Mouse (Mus musculus) macrophage (primary cell): ENCODE measurements around the gene Gm2004. TPM values are rescaled to one million over a fixed set of nuclear protein-coding genes. Genes with fewer than 3 reads are reported as not detected.
"Not testable (repeated sequence)": the region's sequence is repeated elsewhere in the genome, so short reads cannot be mapped to it uniquely, and the experiment has no call there.

Source experiments
- H3K27ac ChIP-seq: fragments of 350-480 bp; formaldehyde crosslinking; 2 replicates; pipeline ENCODE4 v1.9.0; 2021
- H3K36me3 ChIP-seq: fragments of 350-480 bp; formaldehyde crosslinking; 2 replicates; pipeline ENCODE4 v1.9.0; 2021; ENCODE audit errors: inconsistent target
- H3K4me3 ChIP-seq: fragments of 350-480 bp; formaldehyde crosslinking; 2 replicates; pipeline ENCODE4 v1.9.0; 2021; ENCODE audit errors: inconsistent target
- H3K79me2 ChIP-seq: fragments of 350-480 bp; formaldehyde crosslinking; 2 replicates; pipeline ENCODE4 v1.9.0; 2021; ENCODE audit errors: inconsistent target
- WGBS: methylation state at CpG from one replicate; pipeline ENCODE4 v1.1.7; 2026; ENCODE audit warnings: inconsistent platforms; ENCODE audit not compliant: missing documents; 5-methylcytosine and 5-hydroxymethylcytosine counted together
- polyA plus RNA-seq: library from polyadenylated mRNA; stranded (reverse); fragments of 250-400 nt; gene quantifications from 3 replicates; pipeline ENCODE4 v1.2.4, GENCODE M21; 2018; ENCODE audit warnings: inconsistent platforms
- total RNA-seq, 78 experiments: library from RNA; depleted of rRNA; stranded (reverse); fragments of 250-400 nt; gene quantifications; 1 replicate in 9 of 78; 2 replicates in 24 of 78; 3 replicates in 43 of 78; 4 replicates in 2 of 78; pipeline ENCODE4 v1.2.4; 2018; ENCODE audit warnings: inconsistent platforms in 56 of 78

Gene Gm2004
- 10 to 100 TPM in 6 of 26 experiments, 1 to 10 TPM in 17, under 1 TPM in 1, not detected in 2; 0.65 to 18.0 (median 4.5) TPM for total RNA-seq (2018; cell fraction: chromatin; rRNA removed)
- 1 to 10 TPM in 21 of 26 experiments, under 1 TPM in 5; 0.47 to 5.2 (median 1.8) TPM for total RNA-seq (2018; cell fraction: cytosol; rRNA removed)
- total RNA-seq (2018; cell fraction: nucleus; rRNA removed) = 10 to 100 TPM in 4 of 26 experiments, 1 to 10 TPM in 13, under 1 TPM in 6, not detected in 3; 0.56 to 18.0 (median 3.0) TPM
- 0.87 to 6.0 TPM (median 1.7 TPM) in 3 replicates for polyA plus RNA-seq

DNA sequence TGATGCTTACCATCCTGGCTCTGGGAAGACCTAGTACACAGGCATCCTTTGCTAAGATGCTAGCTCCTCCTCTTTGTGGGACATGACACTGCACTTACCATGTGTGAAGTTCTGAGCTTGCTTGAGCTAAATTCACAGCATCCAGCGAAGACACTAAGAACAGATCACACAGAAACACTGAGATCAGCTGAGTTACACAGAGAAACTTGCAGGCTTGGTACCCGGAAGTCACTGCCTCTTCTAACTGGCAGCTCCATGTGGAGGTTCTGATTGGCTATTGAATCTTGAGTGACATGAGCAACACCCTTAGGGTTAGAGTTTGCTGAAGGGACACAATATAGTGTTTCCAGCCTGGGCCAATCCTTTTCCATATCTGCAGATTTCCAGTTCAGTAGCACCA is at the start of gene Gm2004:
Gene Gm2004 (minus strand): TSS at position 101 of the 400 bp plus-strand sequence.
- WGBS = no CpG with 5 or more reads among the region's 2 CpGs
- H3K27ac ChIP-seq, H3K79me2 ChIP-seq, H3K4me3 ChIP-seq, H3K36me3 ChIP-seq: not testable (repeated sequence)

Other genes starting within 250 kb of the Gm2004 start
- 5.6 to 6.9 TPM (median 6.1 TPM) in 3 replicates for gene Zfp966, start 218.7 kb downstream of the Gm2004 start, polyA plus RNA-seq
- 4.2 to 15.2 TPM (median 6.5 TPM) in 3 replicates for gene Gm2026, start 184.5 kb downstream of the Gm2004 start, polyA plus RNA-seq
- 0.07 to 6.9 TPM in 2 of 3 replicates, not detected in the other for gene 2210418O10Rik, start 76.7 kb upstream of the Gm2004 start, polyA plus RNA-seq
- not detected in 3 replicates for gene Gm11009, start 169.7 kb upstream of the Gm2004 start, polyA plus RNA-seq